Mouse (Mus musculus): ENCODE results near the gene Rgs2.

DNA sequence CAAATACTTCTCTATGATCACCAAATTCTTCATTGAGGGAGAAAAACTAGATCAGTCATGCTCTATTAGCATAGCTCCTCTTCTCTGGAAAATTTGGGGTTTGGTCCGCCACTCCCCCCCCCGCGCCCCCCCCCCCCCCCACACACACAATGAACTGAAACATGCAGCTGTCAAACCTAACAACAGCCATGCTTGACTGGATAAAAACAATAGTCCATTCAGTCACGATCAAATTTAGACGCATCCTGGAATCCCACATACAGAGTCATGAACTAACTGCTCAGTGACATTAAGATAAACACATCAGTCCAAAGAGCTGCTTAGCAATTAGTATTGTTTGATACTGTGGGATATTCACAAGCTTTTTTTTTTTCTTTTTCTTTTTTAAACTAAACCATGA is 14.2 kb downstream of the Rgs2 start:
- TF ChIP-seq CTCF (IDR thresholded peaks at IDR 0.05; ENCODE audit: insufficient read depth, low read depth, low read length) (no peak), POLR2A (IDR thresholded peaks at IDR 0.05; ENCODE audit: insufficient read depth, low read depth, low read length) (no peak)
